Mouse (Mus musculus) embryo, embryonic 10.5 days (tissue): ENCODE results near the gene Med16.

Experiments used
- DNase-seq: peaks from one replicate; pipeline ENCODE4 v3.0.0-alpha.2; 2015; ENCODE audit warnings: low spot score

Med16 gene

DNA sequence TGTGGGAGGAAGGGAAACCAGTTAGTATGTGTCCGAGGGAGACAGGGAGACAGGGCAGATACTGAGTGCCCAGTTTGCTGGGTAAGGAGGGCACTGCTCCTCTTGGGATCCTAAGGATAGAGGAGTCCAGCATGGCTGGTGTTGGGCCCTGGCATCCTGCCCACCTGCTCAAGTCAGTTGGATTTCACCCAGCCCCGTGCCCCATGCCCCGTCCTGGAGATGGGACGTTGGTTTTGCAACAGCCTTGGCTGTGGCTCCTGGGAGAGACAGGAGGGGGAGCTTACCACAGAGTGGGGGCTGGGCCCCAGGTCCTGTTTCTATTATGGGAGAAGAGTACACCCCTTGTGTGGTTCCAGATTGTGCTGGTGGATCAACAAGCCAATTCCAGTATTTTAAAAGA lies 24.3 kb downstream of the Med16 start:
- no peak for DNase-seq

- DNase-seq, result peak; percentile 92
Measured at GRCm38 (mm10) chr10:79883297-79884084, 25.2 kb downstream of the Med16 start.

GRCm38 (mm10) chr10:79881981-79882380 lies 26.7 kb downstream of the Med16 start:
- peak; percentile 45 for DNase-seq

- no peak for DNase-seq
Measured at GRCm38 (mm10) chr10:79880721-79881120, 28.0 kb downstream of the Med16 start.

DNA sequence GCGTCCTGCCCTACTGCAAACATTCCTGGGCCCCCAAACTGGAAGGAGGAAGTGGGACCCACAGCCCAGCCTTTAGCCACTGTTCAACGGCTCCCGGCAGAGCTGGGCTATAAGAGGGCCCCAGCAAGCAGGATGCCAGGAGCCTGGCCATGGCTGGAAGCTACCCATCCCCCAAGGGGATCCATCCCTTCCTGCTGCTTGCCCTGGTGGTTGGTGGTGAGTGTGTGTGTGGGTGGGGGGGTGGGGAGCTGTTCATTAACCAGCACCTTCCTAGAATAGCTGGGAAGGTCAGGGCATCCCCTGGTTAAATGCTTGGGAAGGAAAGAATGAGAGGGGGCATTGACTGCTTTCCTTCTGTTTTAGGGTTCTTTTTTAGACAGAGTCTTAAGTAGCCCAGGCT lies 29.2 kb downstream of the Med16 start:
- DNase-seq, result no peak

DNA sequence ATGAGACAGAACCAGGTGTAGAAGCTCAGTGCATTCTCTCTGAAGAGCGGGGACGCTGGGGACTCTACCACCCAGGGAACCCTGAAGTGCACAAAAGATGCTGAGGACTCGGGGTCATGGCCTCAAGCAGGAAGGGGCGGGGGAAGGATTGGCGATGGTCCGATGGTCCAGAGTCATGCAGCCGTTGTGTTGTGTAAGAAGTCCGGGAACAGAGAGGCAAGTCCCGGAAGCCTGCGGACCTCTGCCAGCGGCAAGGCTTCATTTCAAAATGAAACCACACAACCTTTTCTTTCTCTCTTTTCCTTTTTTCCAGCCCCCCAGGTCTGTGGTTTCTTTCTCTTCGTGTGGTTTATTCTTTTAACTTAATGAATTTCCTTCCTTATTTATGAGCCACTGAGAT lies 31.0 kb downstream of the Med16 start:
- DNase-seq, result no peak

GRCm38 (mm10) chr10:79877174-79877573 lies 31.5 kb downstream of the Med16 start:
- DNase-seq, result peak; percentile 36

DNA sequence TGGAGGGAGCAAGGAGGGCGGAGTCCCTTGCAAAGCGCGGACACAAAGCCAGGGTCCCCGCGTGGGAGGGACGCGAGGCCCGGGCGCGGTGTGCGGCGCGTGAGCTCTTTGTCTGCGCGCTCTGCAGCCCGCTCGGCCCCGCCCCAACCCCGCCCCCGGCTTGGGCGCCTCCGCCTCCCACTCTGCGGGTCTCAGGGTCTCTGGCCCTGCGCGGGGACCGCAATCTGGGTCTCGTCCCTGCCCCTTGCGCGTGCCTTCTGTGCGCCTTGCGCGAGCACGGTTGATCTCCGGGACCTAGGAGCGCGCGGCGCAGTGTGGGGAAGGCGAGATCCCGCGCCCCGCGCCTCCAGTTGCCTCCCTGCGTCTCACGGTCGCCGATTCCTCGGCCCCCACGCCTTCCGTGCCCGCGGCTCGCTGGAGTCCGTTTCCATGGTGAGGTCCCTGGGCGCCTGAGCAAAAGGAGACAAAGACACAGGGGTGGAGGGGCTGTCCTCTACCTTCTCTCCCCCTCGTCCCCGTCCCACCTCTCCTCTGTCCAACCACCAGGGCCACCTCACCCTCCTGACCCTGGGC lies 34.3 kb downstream of the Med16 start, which contains the start of the genes Prtn3 and Plppr3:
Gene Prtn3, plus strand, starts transcription at position 187 of the 573 bp plus-strand sequence.
Gene Plppr3, minus strand, starts transcription at position 345 of the 573 bp plus-strand sequence.
- peak; percentile 79 for DNase-seq

DNA sequence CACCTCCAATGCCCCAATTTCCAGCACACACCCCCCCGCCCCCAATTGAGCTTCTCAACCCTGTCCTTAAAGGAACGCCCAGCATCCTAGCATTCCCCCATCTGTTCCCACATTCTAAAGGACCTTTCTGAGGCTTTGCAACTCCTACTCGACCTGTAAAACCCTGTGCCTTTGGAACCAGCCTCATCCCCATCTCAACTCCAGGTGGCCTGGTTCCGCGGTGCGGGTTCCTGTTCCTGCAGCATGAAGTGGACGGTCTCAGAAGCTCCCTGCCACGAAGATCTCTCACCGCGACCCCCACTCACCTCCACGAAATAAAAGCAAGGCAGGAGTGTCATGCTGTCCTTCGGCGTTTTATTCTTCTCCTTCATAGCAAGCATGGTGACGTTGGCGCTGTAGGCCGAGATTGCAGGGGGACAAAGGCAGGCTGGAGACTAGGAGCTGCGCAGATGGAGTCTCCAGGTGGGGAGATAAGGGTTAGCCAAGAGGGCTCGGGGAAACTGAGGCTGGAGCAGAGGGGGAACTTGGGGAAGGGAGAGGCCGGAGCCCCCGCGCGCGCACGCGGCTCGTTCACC lies 34.9 kb downstream of the Med16 start:
- DNase-seq, result peak; percentile 63

DNA sequence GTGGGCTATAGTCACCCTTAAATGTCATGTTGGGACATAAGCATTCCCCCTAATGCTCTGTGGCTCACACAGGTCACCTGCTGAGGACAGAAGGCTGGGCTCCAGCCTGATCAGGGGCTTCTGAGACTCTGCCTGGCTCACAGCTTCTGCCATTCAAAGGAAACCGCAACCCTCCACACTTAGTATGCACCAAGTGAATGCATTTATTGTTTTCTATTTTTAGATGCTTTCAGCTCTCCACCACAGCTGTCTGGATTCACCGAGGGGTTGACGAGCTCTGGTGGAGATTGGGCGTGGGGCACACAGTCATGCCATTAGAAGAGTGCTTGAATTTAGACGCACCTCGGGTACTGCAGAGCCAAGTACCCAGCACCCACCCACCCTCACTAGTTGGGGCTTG lies 35.4 kb downstream of the Med16 start:
- peak; percentile 25 for DNase-seq

GRCm38 (mm10) chr10:79872862-79873261 lies 35.9 kb downstream of the Med16 start:
- no peak for DNase-seq

DNA sequence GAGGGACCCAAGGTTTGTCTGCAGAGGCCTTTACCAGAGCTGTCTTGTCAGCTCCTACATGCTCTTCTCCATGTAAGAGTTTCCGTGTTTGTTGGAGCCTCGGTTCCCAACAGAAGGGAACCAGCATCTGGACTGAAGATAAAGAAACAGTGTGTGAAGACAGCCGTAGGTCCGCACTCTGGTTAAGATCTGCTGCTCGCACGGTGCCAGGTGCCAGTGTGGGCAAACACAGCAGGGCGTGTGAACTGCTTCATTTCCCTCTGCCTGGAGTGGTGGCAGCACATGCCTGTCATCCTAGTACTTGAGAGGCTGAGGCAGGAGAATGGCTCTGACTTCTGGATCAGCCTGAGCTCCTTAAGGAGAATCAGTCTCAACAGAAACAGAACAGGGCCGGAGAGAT lies 36.9 kb downstream of the Med16 start:
- no peak for DNase-seq

DNA sequence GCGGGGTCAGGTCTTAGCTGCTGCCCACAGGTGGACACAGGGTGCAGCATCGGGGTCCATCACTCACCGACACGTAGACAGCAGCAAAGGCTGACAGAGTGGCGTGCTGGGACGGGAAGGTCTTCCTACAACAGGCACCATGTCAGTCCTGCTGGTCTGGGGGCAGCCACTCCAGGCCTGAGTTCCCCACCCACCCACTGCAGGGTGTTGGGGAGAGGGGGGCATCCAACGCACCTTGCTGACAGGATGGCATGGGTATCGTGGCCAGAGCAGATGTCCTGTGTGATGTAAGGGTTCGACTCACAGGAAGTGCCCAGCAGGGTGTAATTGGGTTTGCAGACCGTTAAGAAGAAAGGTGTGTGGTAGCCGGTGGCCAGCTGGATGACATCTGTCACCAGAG lies 42.1 kb downstream of the Med16 start:
- no peak for DNase-seq

DNA sequence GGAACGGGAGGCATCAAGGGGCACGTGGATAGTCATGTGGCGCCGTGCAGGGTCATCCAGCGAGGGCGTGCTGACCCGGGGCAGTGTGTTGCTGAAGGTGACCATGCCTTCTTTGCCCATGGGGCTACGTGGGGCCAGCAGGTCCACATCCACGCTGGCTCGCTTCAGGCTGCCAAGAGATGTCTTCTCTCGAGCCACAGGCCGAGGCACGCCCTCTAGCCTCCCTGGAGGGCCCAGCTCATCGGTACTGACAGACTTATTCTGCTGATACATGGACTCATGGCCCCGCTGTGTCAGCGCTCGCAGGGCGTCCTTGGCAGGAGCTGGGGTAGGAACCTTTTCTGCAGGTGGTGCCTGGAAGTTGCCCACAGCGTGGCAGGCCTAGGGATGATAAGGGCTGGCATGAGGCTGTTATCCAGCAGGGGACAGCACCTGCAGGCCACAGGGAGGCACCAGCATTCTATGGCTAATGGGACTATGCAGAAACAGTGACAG lies 42.9 kb downstream of the Med16 start:
- no peak for DNase-seq

DNA sequence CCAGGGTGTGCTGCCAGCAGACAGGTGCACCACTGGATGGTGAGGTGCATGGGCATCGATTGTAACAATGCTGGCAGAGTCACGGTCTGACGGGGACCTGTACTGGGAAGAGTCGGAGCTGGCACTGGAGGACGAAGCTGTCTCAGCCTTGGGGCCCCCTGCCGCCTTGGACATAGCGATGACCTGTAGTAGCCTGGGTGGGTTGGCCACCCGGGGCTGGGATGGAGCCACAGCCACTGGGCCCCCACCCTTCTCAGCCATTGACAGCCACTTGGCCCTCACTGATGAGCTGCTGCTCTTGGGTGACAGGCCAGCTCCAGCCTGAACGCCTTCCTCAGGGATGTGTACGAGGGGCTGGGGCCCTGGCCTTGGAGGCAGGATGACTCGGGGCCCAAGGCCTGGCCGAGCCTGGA lies 43.5 kb downstream of the Med16 start:
- no peak for DNase-seq

DNA sequence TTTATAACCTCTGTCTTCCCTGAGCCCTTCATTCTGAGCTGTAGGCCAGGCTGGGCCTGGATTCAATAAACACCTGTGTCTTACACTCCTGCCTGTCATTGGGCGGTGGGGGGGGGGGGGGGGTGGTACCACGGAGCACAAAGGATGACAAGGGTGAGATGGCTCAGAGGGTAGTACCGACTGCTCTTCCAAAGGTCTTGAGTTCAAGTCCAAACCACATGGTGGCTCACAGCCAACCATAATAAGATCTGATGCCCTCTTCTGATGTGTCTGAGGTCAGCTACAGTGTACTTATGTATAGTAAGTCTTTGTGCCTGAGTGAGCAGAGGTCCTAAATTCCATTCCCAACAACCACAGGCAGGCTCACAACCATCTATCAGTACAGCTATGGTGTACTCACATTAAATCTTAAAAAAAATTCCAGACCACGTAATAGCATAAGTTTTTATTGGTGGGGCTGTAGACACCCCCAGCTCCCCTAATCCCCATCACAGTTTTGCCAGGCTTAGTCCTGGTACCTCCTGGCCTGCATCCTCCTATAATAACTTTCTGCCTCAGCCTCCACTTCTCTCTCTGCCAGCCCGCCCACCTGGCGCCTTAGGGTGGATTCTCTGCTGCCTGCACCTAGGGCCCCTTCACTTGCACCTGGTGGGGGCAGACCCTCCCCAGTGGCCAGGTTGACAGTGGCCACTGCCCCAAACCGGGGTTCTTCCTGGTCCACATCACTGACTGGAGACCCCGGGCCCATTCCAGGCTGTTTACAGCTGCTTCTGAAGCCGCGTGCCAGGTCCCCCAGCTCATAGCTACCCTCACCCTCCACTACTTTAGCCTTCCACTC lies 44.2 kb downstream of the Med16 start:
- DNase-seq, result peak; percentile 37

- DNase-seq, result no peak
Measured at GRCm38 (mm10) chr10:79862925-79863324, 45.8 kb downstream of the Med16 start.

GRCm38 (mm10) chr10:79862049-79862788 lies 46.5 kb downstream of the Med16 start:
- no peak for DNase-seq

GRCm38 (mm10) chr10:79861230-79862048 lies 47.3 kb downstream of the Med16 start:
- DNase-seq, result no peak

GRCm38 (mm10) chr10:79860079-79860911 lies 48.4 kb downstream of the Med16 start:
- no peak for DNase-seq
